Mouse (Mus musculus): ENCODE measurements around the gene Man1a2. TPM values are rescaled to one million over a fixed set of nuclear protein-coding genes. Genes with fewer than 3 reads are reported as not detected.

Man1a2 gene
- polyA plus RNA-seq, 1 experiment from 2014 or later = 67.2 TPM

DNA sequence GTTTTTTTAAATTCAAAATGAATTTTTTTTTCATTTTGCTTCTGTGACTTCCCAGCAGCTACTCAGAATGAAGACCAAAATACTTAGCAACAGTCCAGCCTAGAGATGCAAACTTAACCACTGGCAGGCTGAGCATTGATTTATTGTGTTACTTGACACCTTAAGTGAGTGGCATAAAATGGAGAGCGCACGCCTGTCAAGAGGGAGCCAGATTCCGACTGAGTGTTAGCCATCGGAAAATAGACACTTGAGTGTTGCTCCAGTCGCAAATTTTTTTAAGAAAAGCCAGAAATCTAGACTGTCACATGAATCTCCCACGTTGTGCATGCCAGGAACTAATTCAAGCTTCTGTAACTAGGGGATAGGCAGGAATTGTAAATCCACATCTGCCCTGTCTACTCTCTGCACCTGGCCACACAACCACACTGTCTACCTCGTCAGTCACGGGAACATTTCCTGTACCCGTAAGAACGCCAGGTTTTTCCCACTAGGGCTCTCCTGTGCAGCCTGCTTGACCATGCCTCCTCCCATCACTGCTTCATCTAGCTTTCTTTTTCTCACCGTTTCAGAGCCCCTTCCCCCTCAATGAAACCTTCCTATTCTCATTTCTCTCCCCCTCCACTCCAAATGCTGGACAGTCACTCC, 3.7 kb downstream of the Man1a2 start:
- Histone ChIP-seq H3K4me1 (peaks cover 29% of the 10 kb centered on the region), H3K4me2 (peak overlapping the region; percentile 75), H3K27ac (no peak overlapping the region), H3K9me3 (replicated peaks) (no peaks in the 10 kb centered on the region), H3K9ac (no peak overlapping the region), H3K36me3 (no peaks in the 10 kb centered on the region; the same call in 1 of the 2 replicates), H3K4me3 (replicated peaks) (peak overlapping the region; percentile 30), H3K27me3 (no peaks in the 10 kb centered on the region)
- WGBS = 5% methylated on average over 11 of the region's 11 CpGs
- no peak for ATAC-seq (replicated peaks; ENCODE audit: low FRiP score)

- H3K27ac ChIP-seq = no peak overlapping the region
- H3K27me3 ChIP-seq = no peaks in the 10 kb centered on the region
- no peaks in the 10 kb centered on the region for H3K9me3 ChIP-seq (replicated peaks)
- ATAC-seq (replicated peaks; ENCODE audit: low FRiP score) = no peak
- 71% methylated on average over 2 of the region's 2 CpGs for WGBS
- H3K4me2 ChIP-seq = 0 out of 2 replicates have a peak overlapping the region, but pooled peaks have one; percentile 5
- H3K4me3 ChIP-seq (replicated peaks) = no peak overlapping the region
- H3K36me3 ChIP-seq = no peaks in the 10 kb centered on the region; the same call in 1 of the 2 replicates
- H3K4me1 ChIP-seq = peaks cover 25% of the 10 kb centered on the region
- no peak overlapping the region for H3K9ac ChIP-seq
These were observed 5.1 kb downstream of the Man1a2 start for GRCm38 (mm10) chr3:100680226-100680625.

DNA sequence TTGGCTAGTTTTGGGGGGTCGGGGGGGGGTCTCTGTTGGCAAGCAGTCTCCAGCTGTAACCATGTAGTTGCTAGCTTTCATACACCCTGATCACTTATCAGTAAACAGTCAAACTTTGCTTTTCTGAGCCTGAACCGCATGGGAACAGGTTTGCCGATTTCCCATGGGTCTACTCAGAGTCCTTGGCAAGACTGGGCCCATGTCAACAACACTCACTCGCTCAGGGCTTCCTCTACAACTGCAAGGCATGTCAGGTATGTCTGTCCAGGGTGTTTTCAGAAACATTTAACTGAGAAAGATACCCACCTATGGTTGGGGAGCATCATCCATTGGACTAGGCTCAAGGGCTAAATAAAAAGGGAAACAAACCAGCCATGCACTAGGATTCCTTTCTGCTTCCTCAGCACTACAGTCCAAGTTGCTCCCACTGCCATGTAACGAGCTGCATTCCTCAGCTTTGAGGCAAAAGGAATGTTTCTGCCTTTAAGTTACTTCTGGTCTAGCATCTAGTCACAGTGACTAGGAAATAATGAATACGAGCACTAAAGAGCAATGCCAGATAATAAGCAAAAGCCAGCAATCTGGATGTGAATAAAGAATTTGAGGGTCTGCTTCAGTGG, 6.2 kb downstream of the Man1a2 start:
- Histone ChIP-seq H3K9me3 (replicated peaks) (no peaks in the 10 kb centered on the region), H3K27ac (no peak overlapping the region), H3K4me1 (peaks cover 23% of the 10 kb centered on the region), H3K4me2 (no peak overlapping the region), H3K9ac (no peak overlapping the region), H3K4me3 (replicated peaks) (no peak overlapping the region), H3K27me3 (no peaks in the 10 kb centered on the region), H3K36me3 (no peaks in the 10 kb centered on the region; the same call in 1 of the 2 replicates)
- 83% methylated on average over 6 of the region's 6 CpGs for WGBS
- no peak for ATAC-seq (replicated peaks; ENCODE audit: low FRiP score)

DNA sequence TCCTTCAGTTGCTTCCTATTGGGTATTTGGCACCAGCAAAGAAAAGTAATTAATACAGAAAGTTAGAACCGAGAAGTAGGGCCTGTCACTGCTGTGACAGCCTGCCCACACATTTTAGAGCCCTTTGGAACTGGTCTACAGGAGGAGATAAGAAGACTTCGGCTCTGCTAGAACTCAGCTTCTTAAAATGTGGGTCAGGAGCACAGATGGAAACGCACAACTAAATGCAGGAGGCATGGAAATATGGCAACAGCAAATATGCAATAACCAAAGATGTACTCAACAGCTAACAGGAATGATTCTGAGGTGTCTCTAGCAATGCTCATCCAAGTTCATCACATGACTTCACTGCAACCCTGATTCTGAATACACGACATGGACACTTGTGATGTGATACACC, 10.2 kb downstream of the Man1a2 start:
- Histone ChIP-seq H3K4me3 (replicated peaks) (no peak overlapping the region), H3K27ac (no peak overlapping the region), H3K9me3 (replicated peaks) (no peaks in the 10 kb centered on the region), H3K27me3 (no peaks in the 10 kb centered on the region), H3K36me3 (no peaks in the 10 kb centered on the region; the same call in 1 of the 2 replicates), H3K4me1 (no peaks in the 10 kb centered on the region), H3K9ac (no peak overlapping the region), H3K4me2 (no peak overlapping the region)
- ATAC-seq (replicated peaks; ENCODE audit: low FRiP score) = no peak
- WGBS = 80% methylated on average over 4 of the region's 4 CpGs

GRCm38 (mm10) chr3:100670412-100670811, 14.9 kb downstream of the Man1a2 start:
- Histone ChIP-seq H3K4me1 (no peaks in the 10 kb centered on the region), H3K4me3 (replicated peaks) (no peak overlapping the region), H3K4me2 (no peak overlapping the region), H3K27ac (no peak overlapping the region), H3K36me3 (no peaks in the 10 kb centered on the region), H3K9ac (no peak overlapping the region), H3K27me3 (no peaks in the 10 kb centered on the region), H3K9me3 (replicated peaks) (no peaks in the 10 kb centered on the region)
- no peak for ATAC-seq (replicated peaks; ENCODE audit: low FRiP score)
- WGBS = 87% methylated on average over 2 of the region's 2 CpGs

- 84% methylated on average over 1 of the region's 1 CpGs for WGBS
- peaks cover 32% of the 10 kb centered on the region for H3K36me3 ChIP-seq
- H3K4me1 ChIP-seq = no peaks in the 10 kb centered on the region
- no peak overlapping the region for H3K4me3 ChIP-seq (replicated peaks)
- no peak overlapping the region for H3K4me2 ChIP-seq
- H3K9ac ChIP-seq = no peak overlapping the region
- no peak for ATAC-seq (replicated peaks; ENCODE audit: low FRiP score)
- no peaks in the 10 kb centered on the region for H3K9me3 ChIP-seq (replicated peaks)
- H3K27ac ChIP-seq = no peak overlapping the region
- H3K27me3 ChIP-seq = no peaks in the 10 kb centered on the region
These were observed 32.0 kb downstream of the Man1a2 start for GRCm38 (mm10) chr3:100653291-100653690.

- no peak overlapping the region for H3K27ac ChIP-seq
- H3K36me3 ChIP-seq = peaks cover 31% of the 10 kb centered on the region
- no peak overlapping the region for H3K9ac ChIP-seq
- H3K27me3 ChIP-seq = no peaks in the 10 kb centered on the region
- H3K4me1 ChIP-seq = no peaks in the 10 kb centered on the region
- H3K4me3 ChIP-seq (replicated peaks) = no peak overlapping the region
- no peaks in the 10 kb centered on the region for H3K9me3 ChIP-seq (replicated peaks)
- WGBS = 93% methylated on average over 8 of the region's 8 CpGs
- no peak overlapping the region for H3K4me2 ChIP-seq
- no peak for ATAC-seq (replicated peaks; ENCODE audit: low FRiP score)
These were observed 43.7 kb downstream of the Man1a2 start for GRCm38 (mm10) chr3:100641581-100641980.

- Histone ChIP-seq H3K4me1 (no peaks in the 10 kb centered on the region), H3K27me3 (no peaks in the 10 kb centered on the region), H3K9ac (no peak overlapping the region), H3K9me3 (replicated peaks) (no peaks in the 10 kb centered on the region), H3K4me3 (replicated peaks) (no peak overlapping the region), H3K36me3 (peaks cover 11% of the 10 kb centered on the region), H3K27ac (no peak overlapping the region), H3K4me2 (no peak overlapping the region)
- ATAC-seq (replicated peaks; ENCODE audit: low FRiP score) = no peak
- 82% methylated on average over 2 of the region's 2 CpGs for WGBS
These were observed 49.0 kb downstream of the Man1a2 start for GRCm38 (mm10) chr3:100636255-100636654.

GRCm38 (mm10) chr3:100634821-100635220, 50.5 kb downstream of the Man1a2 start:
- Histone ChIP-seq H3K36me3 (peaks cover 15% of the 10 kb centered on the region; the same call in 1 of the 2 replicates), H3K4me2 (no peak overlapping the region), H3K27ac (no peak overlapping the region), H3K4me1 (no peaks in the 10 kb centered on the region), H3K4me3 (replicated peaks) (no peak overlapping the region), H3K9ac (no peak overlapping the region), H3K9me3 (replicated peaks) (no peaks in the 10 kb centered on the region), H3K27me3 (no peaks in the 10 kb centered on the region)
- ATAC-seq (replicated peaks; ENCODE audit: low FRiP score) = no peak
- 85% methylated on average over 4 of the region's 4 CpGs for WGBS

DNA sequence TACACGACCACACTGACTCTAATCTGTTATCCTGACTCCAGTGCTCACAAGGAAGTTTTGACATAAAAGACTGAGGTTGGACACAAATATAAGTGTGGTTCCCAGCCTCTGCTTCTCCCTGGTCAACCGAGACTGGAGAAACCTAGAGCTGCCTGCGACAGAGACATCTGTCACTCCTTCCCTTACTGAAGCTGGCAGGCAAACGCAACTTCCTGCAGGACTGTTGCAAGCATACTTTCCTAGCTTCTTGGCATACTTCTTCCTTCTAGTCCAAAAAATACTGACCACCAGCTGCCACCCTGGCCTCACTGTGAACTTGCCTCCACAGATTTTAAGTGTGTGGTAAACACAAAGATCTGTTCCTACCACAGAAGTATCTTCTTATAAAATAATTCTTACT, 66.8 kb downstream of the Man1a2 start:
- H3K27me3 ChIP-seq = no peaks in the 10 kb centered on the region
- H3K9me3 ChIP-seq (replicated peaks) = no peaks in the 10 kb centered on the region
- H3K27ac ChIP-seq = no peak overlapping the region
- 80% methylated on average over 4 of the region's 4 CpGs for WGBS
- H3K4me3 ChIP-seq (replicated peaks) = no peak overlapping the region
- H3K36me3 ChIP-seq = 0 out of 2 replicates have a peak, but pooled peaks cover 2% of the 10 kb centered on the region
- H3K4me2 ChIP-seq = no peak overlapping the region
- H3K9ac ChIP-seq = no peak overlapping the region
- ATAC-seq (replicated peaks; ENCODE audit: low FRiP score) = no peak
- no peaks in the 10 kb centered on the region for H3K4me1 ChIP-seq

DNA sequence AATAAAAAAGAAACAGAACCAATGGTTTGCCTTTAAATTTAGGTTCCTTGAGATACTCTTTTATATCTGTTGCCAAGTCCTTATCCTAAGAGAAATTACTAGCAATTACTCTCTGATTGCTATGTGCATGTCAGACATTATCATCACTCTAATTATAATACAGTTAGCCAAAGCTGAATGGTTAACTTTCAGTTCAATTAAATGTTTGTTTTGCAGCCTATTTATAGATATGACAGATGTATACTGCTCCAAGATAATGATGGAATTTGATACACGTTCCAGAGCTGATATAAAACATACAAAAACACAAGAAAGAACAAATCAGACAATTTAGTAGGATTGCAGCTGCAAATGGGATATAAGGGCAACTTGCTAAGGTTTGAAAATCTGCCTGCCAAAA, 74.4 kb downstream of the Man1a2 start:
- Histone ChIP-seq H3K4me1 (no peaks in the 10 kb centered on the region), H3K27ac (no peak overlapping the region), H3K27me3 (no peaks in the 10 kb centered on the region), H3K36me3 (0 out of 2 replicates have a peak, but pooled peaks cover 2% of the 10 kb centered on the region), H3K4me2 (no peak overlapping the region), H3K4me3 (replicated peaks) (no peak overlapping the region), H3K9me3 (replicated peaks) (no peaks in the 10 kb centered on the region), H3K9ac (no peak overlapping the region)
- no peak for ATAC-seq (replicated peaks; ENCODE audit: low FRiP score)
- WGBS = 69% methylated on average over 1 of the region's 1 CpGs

DNA sequence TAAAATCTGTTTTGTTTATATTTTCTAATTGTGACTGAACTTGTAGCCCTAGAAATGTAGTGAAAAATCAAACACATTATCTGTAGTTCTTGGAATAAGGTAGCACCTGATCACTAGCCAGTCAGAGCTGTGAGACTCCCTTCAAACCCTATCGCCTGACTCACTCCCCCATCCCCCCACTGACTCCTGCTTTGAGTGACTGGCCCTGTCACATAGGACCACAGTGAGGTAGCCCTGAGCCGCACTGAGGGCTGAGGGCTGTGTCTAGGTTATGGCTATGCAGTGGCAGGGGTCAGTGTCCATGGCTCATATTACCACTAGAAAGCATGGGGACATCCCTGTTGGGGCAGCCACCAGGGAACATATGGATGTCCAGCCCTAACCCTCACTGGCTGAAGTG, 80.8 kb downstream of the Man1a2 start:
- Histone ChIP-seq H3K36me3 (0 out of 2 replicates have a peak, but pooled peaks cover 4% of the 10 kb centered on the region), H3K27ac (no peak overlapping the region), H3K27me3 (no peaks in the 10 kb centered on the region), H3K9me3 (replicated peaks) (no peaks in the 10 kb centered on the region), H3K4me3 (replicated peaks) (no peak overlapping the region), H3K4me1 (no peaks in the 10 kb centered on the region), H3K9ac (no peak overlapping the region), H3K4me2 (no peak overlapping the region)
- ATAC-seq (replicated peaks; ENCODE audit: low FRiP score) = no peak
- WGBS = 71% methylated on average over 2 of the region's 2 CpGs

All from kidney, embryonic 15.5 days (tissue).